Mouse (Mus musculus): ENCODE measurements around the gene Clec9a.

Clec9a gene

DNA sequence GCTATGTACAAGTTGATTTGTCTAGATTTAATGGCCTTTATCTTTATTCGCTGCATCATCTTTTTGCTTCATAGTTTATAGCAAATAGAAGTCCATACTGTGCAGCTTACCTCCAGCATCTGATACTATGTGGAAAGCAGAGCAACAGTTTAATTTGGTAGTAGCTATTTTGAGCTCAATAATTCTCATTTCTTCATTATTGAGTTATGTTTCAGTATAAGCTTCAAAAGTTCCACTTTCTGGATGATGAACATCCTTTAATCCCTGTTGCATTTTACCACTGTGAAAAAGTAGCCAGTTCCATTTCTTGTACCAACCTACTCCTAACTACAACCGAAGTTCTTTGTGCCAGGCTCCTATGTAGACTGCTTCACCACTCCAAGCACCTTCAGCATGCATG lies at the start of gene Clec9a:
Gene Clec9a, plus strand, starts transcription at position 301 of the 400 bp plus-strand sequence.
- no peak for DNase-seq (ENCODE audit: low read depth, low spot score)

DNA sequence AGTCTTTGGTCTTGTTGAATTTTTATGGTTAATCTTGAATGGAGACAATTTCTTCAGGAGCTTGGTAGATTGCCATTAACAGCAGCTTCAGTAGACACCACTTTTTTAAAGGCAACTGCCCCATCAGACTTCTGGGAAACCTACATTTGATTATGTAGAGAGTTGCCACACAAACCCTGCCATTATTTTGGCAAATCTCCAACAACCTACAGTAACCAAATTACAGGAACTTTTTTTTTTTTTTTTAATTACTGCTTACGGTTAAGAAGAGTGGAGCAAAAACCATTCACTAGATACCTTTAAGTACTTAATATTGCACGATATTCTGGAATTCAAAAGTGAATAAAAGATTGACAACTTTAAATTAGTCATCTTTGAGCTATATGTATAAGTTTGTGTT lies 49.1 kb upstream of the Clec9a start:
- DNase-seq (ENCODE audit: low read depth, low spot score) = no peak

DNA sequence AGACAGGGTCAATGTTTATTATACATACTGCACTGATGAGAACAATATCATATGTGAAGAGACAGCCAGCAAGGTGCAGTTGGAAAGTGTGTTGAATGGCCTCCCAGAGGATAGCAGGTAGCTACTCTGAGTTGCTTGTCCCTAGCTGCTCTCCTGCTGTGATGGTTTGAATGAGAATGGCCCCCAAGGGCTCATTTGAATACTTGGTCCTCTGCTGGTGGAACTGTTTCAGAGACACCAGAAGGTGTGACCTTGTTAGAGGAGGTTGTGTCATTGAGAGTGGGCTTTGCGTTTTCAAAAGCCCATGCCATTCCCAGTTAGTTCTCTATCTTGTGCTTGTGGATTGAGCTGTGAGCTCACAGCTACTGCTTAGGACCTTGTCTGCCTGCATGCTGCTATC lies 44.7 kb upstream of the Clec9a start:
- DNase-seq (ENCODE audit: low read depth, low spot score) = no peak

DNA sequence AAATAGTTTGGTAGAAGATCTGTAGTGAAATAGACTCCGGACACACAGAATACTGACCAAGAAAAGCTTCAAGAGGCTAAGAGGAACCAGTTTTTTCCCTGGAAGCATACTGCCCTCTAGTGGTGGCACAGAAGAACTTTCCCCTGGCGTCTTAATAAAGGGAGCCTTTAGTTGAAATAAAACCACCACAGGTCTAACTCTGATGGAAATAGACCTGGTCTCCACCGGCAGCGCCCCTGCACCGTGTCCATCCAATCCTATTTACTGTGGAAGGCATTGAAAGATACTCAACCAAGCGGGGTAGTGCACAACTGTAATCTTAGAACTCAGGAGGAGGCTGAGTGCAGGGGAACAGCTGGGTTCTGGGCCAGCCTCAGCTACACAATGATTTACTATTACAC lies 42.7 kb upstream of the Clec9a start:
- peak; percentile 28 for DNase-seq (ENCODE audit: low read depth, low spot score)

DNA sequence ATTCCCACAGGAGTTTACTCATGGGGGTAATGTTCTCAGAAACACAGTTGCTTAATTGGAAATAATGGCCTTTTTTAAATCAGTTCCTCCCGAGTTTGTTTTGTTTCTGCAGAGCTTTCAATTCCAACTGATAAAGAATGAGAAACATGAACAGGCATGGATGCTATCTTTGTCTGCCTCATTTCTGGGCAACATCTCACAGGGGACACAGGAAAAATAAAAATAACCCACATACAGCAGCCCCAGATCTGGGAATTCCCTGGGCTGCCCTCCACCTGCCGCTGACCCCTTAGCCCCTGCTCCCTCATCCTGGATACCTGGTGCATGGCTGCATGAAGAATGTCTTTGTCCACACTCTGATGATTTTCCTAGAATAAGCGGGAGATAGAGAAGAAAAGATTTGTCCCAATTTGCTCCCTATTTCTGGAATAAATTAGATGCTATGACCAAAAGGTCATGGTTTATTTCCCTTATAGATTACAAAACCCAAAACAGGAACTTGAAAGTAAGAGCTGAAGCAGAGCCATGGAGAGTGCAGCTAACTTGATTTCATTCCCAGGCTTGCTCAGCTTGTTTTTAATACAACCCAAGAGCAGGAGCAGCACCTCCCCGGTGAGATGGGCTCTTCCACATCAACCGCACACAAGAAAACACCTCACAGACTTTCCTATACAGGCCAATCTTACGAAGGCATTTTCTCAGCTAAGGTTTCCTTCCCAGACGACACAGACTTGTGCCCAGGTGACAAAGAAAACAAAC lies 39.1 kb upstream of the Clec9a start:
- DNase-seq (ENCODE audit: low read depth, low spot score) = no peak

DNA sequence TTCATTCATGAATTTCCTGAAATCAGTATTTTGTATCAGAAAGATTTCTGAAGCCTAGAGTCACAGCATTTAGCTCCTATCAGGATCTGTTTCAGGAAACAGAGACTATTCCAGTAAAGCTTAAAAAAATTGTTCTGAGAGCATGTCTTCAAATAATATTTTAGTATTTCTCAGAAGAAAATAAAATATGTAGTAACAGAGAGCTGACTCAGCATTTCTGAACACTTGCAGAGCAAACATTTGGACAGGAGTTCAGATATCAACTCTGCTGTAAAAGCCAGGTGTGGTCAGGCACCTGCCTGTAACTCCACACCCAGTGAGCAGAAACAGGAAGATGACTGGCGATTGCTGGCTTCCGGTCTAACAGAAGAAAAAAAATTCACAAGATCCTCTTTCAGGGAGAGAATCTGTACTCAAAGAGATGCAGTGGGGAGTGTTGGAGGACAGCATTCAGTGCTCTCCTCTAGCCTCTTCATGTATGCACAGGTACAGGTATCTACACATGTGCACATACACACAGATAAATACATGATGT lies 33.7 kb upstream of the Clec9a start:
- DNase-seq (ENCODE audit: low read depth, low spot score) = no peak

DNA sequence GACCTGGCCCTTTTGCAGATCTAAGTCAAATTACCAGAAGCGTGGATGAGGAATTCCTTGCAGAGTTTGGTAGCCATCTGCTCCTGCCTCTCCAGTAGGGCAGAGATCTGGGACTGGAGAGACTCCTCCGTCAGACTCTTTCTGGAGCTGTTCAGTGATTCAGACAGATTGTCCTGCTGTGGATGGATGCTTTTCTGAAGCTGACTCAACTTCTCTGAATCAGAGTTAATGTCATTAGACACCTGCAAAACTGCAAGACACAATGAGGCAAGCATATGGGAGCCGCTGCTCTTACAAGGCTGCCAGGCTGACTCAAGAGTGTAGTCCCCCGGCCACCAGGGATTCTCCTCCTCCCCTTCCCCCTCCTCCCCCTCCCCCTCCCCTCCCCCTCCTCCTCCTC lies 28.2 kb upstream of the Clec9a start:
- no peak for DNase-seq (ENCODE audit: low read depth, low spot score)

DNA sequence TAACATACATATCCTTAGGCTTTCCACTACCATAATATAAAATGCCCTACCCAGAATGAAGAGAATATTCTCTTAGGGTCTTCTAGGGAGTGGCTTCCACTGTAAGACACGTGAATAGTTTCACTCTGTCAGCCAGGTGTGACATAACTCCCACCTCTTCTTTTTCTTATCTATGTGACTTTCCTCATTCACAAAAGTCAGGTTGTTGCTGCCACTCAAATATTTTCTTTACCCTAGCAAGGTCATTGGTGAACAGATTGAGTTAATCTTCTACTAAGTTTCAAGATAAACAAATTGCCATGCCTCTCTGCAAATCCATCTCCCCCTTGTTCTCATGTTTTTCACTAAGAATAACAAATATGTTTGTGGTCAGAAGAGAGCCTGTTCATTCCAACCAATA lies 26.9 kb upstream of the Clec9a start:
- DNase-seq (ENCODE audit: low read depth, low spot score) = no peak

DNA sequence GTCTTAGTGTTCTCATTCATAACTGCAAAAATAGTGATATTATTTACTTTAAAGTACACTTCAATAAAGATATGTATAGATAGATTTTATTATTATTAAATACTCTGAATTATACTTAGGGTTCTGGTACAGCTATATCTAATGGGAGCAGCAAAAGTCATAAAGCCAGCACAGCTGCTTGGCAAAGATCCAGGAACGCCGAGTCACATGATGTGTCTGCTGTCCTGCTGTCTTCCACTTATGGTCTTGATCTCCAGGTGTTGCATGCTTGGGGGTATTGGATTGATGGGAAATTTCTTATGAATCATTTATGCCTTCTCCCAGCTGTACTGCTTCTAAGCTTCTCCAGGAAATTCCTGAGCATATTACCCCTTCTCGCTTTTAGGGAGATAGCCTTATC lies 25.2 kb upstream of the Clec9a start:
- DNase-seq (ENCODE audit: low read depth, low spot score) = no peak

DNA sequence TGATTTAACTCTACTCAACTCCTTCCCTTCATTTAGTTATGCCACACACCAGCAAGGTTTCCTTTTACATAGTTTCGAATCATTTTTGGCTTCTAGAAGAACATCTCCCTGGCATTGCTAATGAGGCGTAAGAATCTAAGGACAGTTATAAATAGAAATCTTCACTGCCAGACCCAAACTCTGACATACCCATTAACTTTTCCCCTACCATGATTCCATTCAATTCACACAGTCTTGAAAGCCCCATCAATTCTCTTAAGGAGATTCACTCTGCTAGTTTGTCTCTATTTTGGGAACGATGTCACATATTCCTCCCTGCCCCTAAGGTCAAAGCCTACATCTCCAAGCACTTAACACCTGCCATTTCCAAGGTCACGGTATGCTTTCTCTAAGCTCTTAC lies 23.7 kb upstream of the Clec9a start:
- DNase-seq (ENCODE audit: low read depth, low spot score) = no peak

DNA sequence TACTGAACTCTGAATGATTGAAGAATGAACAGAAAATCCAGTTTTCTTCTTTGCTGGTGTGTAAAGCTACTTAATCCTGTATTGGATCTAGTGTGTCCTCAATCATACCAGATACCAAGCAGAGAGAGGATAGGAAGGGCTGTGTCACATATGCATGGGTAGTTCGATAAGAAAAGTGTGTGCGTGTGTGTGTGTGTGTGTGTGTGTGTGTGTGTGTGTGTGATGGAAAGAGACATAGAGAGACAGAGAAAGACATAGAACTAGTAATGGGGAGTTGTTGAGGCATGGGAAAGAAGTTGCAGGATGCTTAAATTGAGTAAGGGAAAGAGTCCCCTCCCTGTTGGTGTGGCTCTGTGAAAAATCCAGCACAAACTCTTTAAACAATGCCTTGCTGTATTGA lies 22.9 kb upstream of the Clec9a start, which contains the start of gene Clec12b:
Gene Clec12b, minus strand, starts transcription at position 101 of the 400 bp plus-strand sequence.
- no peak for DNase-seq (ENCODE audit: low read depth, low spot score)

DNA sequence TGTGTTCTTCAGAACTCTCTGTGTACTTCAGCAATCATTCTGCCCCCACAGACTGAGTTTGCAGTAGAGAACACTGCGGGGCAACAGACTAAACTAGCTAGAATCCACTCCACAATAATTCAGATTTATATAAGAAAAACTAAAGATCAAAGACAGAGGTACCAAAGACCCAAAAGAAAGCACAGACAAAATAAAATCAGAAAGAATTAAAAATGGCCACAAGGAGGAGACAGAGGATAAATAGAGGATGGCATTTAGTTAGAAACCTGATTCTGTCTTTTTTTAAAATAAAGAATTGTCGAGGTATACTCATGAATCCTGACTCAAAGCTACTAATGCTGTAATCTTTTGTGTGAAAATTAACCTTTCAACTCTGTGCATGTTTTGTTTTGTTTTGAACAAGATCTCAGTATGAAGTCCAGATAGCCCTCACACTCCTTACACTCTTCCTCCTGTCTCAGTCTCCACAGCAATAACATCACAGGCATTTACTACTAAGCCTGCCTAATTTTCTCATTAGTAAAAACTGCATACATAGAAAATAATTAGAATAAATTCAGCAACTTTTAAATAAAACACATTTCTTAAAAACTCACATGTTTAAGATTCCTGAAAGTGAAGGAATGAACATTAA lies 15.5 kb upstream of the Clec9a start:
- DNase-seq (ENCODE audit: low read depth, low spot score) = peak; percentile 2

DNA sequence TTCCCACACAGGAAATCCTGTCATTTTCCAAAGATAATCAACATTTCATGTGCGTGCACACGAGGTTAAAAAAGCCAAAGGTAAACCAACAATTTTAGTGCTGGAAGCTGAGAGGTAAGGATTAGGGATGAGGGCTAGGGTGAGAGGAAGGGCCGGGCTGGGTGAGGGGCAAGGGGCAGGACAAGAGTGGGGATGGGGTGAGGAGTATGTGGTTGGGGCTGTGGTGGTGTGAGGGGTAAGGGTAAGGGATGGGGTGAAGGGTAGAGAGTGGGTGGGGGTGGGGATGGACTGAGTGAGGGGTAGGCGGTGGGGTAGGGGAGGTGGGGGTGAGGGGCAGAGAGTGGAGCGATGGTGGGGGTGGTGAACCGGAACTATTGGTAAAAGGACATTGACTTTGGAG lies 14.9 kb upstream of the Clec9a start:
- DNase-seq (ENCODE audit: low read depth, low spot score) = no peak

DNA sequence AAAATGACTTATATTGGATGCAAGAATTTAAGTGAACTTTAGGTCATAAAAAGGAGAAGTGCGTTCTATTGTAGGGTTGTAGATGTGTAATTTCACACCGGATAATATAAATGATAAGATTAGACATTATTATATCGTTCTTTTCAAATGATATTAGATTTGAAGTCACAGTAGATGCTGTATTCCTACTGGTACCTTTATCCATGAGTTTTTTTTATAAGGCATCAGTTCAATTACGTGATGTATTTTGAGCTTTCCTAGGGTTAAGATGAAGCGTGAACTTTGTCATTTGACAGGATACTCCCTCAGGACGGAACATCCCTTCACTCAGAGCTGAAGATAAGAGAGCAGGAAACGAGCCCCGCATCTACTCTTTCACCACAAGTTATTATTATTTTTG lies 11.7 kb upstream of the Clec9a start, which contains the start of gene Clec1b:
Gene Clec1b, plus strand, starts transcription at position 301 of the 400 bp plus-strand sequence.
- DNase-seq (ENCODE audit: low read depth, low spot score) = no peak

DNA sequence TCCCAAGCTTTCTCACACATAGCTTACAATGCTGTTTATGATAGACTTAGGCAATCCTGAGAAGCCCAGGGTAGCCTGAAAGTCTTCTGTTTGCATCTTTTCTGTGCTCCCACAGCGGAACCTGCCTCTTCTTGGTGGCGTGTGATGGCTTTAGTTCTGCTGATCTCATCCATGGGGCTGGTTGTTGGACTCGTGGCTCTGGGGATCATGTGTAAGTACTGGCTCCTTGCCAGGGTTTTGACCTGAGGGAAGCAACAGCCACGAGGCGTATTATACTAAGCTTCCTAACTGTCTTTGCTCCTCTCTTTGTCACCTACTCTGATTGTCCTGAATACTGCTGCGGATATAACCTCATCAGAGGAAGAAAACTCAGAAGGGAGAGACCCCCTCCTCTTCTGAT lies 8.7 kb upstream of the Clec9a start:
- peak; percentile 9 for DNase-seq (ENCODE audit: low read depth, low spot score)

DNA sequence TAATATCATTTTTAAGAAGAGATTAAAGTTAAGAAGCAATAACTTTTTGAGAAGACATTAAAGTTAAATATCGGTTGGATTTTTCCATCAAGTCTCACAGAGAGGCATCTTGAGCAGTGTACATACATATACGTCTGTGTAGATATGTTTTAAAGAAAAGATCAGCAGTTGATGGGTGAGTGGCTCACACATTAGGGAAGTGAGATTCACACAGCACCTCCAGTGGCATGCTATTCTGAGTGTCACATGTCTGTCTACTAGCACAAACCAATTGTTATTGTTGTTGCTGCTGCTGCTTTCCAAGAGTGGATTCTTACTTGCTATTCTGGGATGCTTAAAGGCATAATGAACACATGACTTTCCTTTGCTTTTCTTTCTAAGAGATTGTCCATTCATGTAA lies 6.3 kb upstream of the Clec9a start:
- no peak for DNase-seq (ENCODE audit: low read depth, low spot score)

DNA sequence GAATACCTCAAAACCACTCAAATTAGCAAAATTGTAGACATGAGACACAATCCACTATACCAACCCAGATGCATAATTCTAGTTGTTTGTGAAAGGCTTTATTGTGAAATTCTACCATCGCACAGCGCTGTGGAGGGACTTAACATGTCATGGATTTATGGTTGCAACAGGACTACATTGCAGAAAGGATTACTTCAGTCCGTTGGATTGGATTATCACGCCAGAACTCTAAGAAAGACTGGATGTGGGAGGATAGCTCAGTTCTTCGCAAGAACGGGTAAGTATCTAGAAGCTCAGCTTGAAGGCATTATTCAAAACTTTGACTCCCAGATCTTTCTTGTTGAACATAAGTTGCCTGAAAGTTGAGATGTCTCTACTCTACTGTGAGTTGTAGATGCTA lies 5.3 kb upstream of the Clec9a start:
- DNase-seq (ENCODE audit: low read depth, low spot score) = no peak

DNA sequence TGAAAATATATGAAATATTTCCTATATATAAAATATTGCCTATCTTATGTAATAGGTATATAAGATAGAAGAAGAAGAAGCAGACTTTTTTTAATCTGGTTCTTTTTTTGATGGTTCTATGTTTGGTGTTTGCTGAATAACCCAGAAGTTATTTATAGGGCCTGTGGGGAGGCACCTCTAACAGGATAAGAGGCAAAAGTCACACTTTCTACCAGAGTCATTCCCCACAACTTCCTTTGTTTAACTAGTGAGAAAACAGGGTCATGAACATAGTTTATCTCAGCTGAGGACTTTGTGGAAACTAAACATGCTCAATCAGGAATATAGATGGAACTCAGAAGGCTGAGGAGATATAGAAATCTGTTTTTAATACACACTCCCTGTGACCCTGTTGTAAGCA lies 2.7 kb upstream of the Clec9a start:
- DNase-seq (ENCODE audit: low read depth, low spot score) = no peak

DNA sequence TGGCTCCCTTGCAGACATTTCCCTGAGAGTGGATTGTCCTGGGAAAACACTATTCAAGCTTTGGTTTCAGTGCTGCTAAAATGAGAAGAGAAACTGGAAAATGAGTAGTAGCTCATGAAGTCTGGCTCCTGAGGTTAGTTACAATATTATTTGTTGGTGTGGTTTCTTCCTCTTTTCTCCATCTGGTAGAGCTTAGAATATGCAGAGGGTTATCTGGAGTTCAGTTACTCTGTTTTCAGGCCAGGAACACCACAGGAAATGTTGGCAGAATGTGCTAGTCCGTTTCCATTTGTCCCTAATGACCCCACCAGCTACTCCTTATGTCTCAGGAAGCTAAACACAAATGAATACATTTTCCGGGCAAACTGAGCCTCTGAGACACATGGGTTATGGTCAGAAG lies 1.3 kb upstream of the Clec9a start:
- DNase-seq (ENCODE audit: low read depth, low spot score) = no peak

DNA sequence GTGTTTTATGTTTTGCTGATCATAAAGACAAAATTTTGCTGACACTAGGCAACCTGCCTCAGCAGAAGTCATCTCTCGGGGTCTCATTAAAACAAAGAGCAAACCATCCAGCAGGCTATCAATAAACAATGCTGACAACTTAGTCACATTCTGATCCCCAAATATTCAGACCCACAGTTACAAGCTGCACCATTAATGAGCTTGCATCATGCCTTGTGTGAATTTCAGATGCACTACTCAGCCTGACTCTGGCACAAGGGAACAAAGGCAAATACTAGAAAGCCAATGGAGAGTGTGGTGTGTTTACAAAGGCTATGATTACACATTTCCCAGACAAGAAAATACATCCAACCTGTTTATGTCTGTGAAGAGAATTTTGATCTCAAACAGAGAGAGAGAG lies 5.5 kb downstream of the Clec9a start:
- no peak for DNase-seq (ENCODE audit: low read depth, low spot score)

DNA sequence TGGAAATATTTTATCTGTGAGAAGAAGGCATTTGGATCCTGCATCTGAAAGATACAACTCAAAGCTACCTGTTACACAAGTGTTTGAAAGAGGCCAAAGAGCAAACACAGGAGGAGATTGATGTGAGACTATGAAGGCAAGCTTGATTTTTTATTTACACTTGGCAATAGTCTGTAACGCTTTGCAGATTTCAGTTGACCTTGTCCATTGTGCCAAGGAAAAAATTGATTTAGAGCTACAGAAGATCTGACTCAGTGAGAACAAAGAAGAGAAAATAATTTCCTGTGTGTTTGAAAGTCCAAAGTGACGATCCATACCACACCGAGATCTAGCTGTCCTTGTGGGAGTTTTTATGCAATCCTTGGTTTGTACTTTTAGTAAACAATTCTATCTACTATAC lies 13.6 kb downstream of the Clec9a start:
- DNase-seq (ENCODE audit: low read depth, low spot score) = no peak

DNA sequence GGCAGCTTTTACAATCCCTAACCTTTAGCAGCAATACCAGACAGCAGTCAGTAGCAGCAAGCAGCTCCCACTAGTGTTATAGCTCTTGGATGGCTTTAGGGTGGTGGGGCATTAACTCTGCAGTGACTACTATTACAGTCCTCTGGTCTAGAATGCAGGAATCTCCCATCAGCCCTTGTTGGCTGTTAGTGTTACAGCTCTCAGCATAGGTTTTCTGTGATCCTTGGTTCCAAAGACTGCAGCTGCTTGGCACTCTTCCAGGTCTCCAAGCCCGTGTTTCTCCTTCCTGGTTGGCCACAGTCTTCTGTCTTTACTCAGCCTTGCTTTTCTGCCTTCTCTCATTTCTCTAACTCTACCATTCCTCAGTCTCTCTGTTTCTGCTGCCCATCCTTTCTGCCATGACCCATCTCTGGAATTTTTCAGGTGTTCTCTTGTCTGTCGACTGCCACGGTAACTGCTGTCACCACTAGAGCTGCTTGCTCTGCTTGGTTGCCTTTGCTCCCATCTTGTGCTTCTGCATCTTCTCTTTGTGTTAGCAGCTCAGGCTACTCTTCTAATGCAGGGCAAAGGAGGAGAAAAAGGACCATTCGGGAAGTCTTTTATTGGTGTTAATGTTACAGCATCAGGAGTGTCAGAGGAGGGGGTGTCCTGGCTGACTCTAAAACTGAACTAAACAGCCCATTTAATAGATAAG lies 14.5 kb downstream of the Clec9a start:
- DNase-seq (ENCODE audit: low read depth, low spot score) = no peak

DNA sequence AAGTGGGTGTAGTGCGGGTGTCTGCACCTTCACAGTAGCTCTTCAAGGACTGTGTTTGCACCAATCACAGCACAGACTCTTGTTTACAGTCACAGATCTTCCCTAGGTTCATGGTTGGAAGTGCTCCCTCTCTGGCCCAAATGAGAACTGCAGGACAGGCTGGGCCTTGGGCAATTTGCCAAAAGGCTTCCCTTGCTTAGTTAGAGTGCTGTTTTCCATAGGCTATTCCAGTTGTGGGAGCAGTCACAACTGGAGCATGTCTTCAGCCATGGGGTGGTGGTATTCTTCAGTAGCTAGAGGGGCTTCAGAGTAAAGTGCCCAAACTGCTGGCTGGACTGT lies 15.0 kb downstream of the Clec9a start:
- DNase-seq (ENCODE audit: low read depth, low spot score) = peak; percentile 59
